Mouse (Mus musculus) heart, embryonic 10.5 days (tissue): ENCODE data around the gene Errfi1. TPM values are rescaled to one million over a fixed set of nuclear protein-coding genes. Genes with fewer than 3 reads are reported as not detected.
A peak's percentile ranks its signal among the peaks of the same experiment; 100 is the strongest.
"Not testable (repeated sequence)": the region's sequence is repeated elsewhere in the genome, so short reads cannot be mapped to it uniquely, and the experiment has no call there.

Source experiments
- DNase-seq: peaks from one replicate; pipeline ENCODE4 v3.0.0-alpha.2; 2017; ENCODE audit warnings: low spot score
- H3K27ac ChIP-seq: fragments of 300-500 bp; sonication (generic); 2 replicates; pipeline ENCODE4 v1.5.1; 2016; ENCODE audit warnings: mild to moderate bottlenecking
- H3K27me3 ChIP-seq: fragments of 300-500 bp; sonication (generic); 2 replicates; pipeline ENCODE4 v1.6.1; 2016; ENCODE audit warnings: mild to moderate bottlenecking; ENCODE audit not compliant: poor library complexity, insufficient read depth, severe bottlenecking
- H3K36me3 ChIP-seq: fragments of 300-500 bp; sonication (generic); 2 replicates; pipeline ENCODE4 v1.6.1; 2016; ENCODE audit warnings: mild to moderate bottlenecking, moderate library complexity
- H3K4me1 ChIP-seq: fragments of 300-500 bp; sonication (generic); 2 replicates; pipeline ENCODE4 v1.6.1; 2016; ENCODE audit warnings: mild to moderate bottlenecking
- H3K4me3 ChIP-seq: fragments of 300-500 bp; sonication (generic); 2 replicates; pipeline ENCODE4 v1.5.1; 2016; ENCODE audit warnings: mild to moderate bottlenecking, moderate library complexity
- H3K9me3 ChIP-seq: fragments of 300-500 bp; sonication (generic); 2 replicates; pipeline ENCODE4 v1.6.1; 2016; ENCODE audit warnings: mild to moderate bottlenecking, moderate library complexity
- WGBS: fragments of 180-500 bp; shearing (Covaris S2); methylation state at CpG from one replicate; pipeline ENCODE4 v1.1.7; 2016; 5-methylcytosine and 5-hydroxymethylcytosine counted together
- polyA plus RNA-seq: library from polyadenylated mRNA; unstranded; fragments of >200 nt; fragmentation: Nextera tagmentation; extraction: Ambion mirVana; gene quantifications from 2 replicates; pipeline ENCODE4 v1.2.1, GENCODE M21; 2016

Gene Errfi1
- polyA plus RNA-seq, 1 experiment from 2014 or later = 25.7 TPM

DNA sequence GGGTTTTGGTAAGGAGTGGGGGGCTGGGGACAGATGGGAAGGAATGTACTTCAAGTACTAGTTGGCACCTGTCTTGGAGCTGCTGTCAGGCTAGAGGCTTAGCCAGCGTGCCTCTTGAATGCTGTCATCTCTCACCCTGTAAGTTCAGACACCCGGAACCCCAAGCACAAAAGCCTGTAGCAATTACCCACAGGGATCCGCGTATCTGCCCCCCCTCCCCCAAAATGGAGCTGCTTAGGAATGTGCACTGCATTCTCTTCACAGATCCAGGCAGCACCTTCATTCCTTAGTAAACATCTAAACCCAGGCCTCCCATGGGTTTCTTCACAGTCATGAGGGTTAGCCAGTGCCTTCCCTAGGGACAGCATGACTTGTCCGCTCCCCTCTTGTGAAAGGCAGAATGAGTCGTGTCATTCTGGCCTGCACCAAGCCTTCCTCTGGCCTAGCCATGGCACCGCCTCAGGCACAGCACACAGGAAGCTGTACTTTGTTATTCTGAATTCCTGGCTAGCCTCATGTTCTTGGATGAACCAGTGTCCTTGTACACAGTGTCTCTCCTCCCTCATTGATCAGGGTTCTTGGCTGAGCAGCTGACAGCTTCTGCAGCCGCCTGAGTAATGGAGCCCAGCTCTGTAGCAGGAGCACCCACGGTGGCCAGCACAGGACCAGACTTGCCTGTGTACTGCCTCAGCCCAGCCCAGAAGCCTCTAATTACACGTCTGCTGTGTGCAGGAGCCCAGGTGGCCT lies 17.8 kb downstream of the Errfi1 start:
- H3K4me1 ChIP-seq = peaks cover 37% of the 10 kb centered on the region
- no peak for DNase-seq
- peak overlapping the region; percentile 16; the same call in 1 of the 2 replicates for H3K4me3 ChIP-seq
- H3K9me3 ChIP-seq = no peaks in the 10 kb centered on the region
- H3K27me3 ChIP-seq = no peaks in the 10 kb centered on the region
- 32% methylated on average over 10 of the region's 10 CpGs for WGBS
- H3K36me3 ChIP-seq = peaks cover 16% of the 10 kb centered on the region
- peak overlapping the region; percentile 75 for H3K27ac ChIP-seq

- WGBS = 32% methylated on average over 9 of the region's 9 CpGs
- no peak for DNase-seq
- Histone ChIP-seq H3K4me1 (peaks cover 37% of the 10 kb centered on the region), H3K4me3 (no peak overlapping the region), H3K27me3 (no peaks in the 10 kb centered on the region), H3K9me3 (no peaks in the 10 kb centered on the region), H3K36me3 (peaks cover 9% of the 10 kb centered on the region), H3K27ac (peak overlapping the region; percentile 75)
These were observed 18.5 kb downstream of the Errfi1 start for GRCm38 (mm10) chr4:150872139-150872651.

- H3K4me1 ChIP-seq = peaks cover 37% of the 10 kb centered on the region
- H3K4me3 ChIP-seq = no peak overlapping the region
- 64% methylated on average over 8 of the region's 8 CpGs for WGBS
- H3K27ac ChIP-seq = peak overlapping the region; percentile 75; the same call in 1 of the 2 replicates
- no peaks in the 10 kb centered on the region for H3K27me3 ChIP-seq
- no peak for DNase-seq
- peaks cover 4% of the 10 kb centered on the region; the same call in 1 of the 2 replicates for H3K36me3 ChIP-seq
- no peaks in the 10 kb centered on the region for H3K9me3 ChIP-seq
These were observed 19.0 kb downstream of the Errfi1 start for GRCm38 (mm10) chr4:150872681-150873080.

DNA sequence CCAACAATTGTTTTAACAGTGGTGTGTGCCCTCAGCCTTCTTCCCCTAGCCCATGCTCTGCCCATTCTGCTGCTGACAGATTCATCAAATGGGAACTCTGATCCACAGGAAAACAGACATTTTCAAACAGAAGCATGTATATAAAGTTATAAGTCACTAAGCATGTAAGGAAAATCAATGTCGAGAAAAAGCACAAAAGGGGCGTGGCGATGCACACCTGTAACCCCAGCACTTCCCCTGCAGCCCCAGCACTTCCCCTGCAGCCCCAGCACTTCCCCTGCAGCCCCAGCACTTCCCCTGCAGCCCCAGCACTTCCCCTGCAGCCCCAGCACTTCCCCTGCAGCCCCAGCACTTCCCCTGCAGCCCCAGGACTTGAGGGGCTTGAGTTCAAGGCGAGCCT lies 20.7 kb downstream of the Errfi1 start:
- H3K27ac ChIP-seq, H3K4me3 ChIP-seq, H3K27me3 ChIP-seq, DNase-seq: not testable (repeated sequence)
- WGBS = 67% methylated on average over 4 of the region's 4 CpGs
- Histone ChIP-seq H3K4me1 (peaks cover 30% of the 10 kb centered on the region), H3K36me3 (peaks cover 12% of the 10 kb centered on the region; the same call in 1 of the 2 replicates), H3K9me3 (peaks cover 12% of the 10 kb centered on the region)

DNA sequence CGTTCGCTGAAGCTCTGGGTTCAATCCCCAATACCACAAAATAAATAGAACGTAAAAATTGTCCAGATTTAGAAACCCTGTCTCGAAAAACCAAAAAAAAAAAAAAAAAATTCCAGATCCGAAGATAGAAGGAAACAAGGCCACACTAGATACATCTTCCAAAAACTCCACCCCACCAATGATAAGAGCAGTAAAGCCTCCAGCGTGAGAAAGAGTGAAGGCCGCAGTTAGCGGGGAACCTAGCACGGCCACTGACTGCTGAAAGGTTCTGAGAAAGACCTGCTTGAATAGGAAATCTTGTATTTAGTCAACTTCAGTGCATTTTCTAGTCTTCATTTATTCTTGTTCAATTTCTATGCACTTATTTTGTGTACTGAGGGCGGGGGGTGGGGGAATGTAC lies 21.7 kb downstream of the Errfi1 start:
- no peak overlapping the region for H3K27ac ChIP-seq
- peaks cover 14% of the 10 kb centered on the region; the same call in 1 of the 2 replicates for H3K36me3 ChIP-seq
- 81% methylated on average over 10 of the region's 10 CpGs for WGBS
- no peaks in the 10 kb centered on the region for H3K27me3 ChIP-seq
- peaks cover 21% of the 10 kb centered on the region for H3K4me1 ChIP-seq
- H3K9me3 ChIP-seq = peaks cover 19% of the 10 kb centered on the region
- H3K4me3 ChIP-seq = no peak overlapping the region
- DNase-seq = no peak

- Histone ChIP-seq H3K27ac (no peak overlapping the region), H3K9me3 (peaks cover 19% of the 10 kb centered on the region), H3K4me1 (0 out of 2 replicates have a peak, but pooled peaks cover 3% of the 10 kb centered on the region), H3K4me3 (no peak overlapping the region), H3K27me3 (no peaks in the 10 kb centered on the region), H3K36me3 (peaks cover 14% of the 10 kb centered on the region; the same call in 1 of the 2 replicates)
- WGBS = 87% methylated on average over 22 of the region's 22 CpGs
- DNase-seq = no peak
These were observed 25.9 kb downstream of the Errfi1 start for GRCm38 (mm10) chr4:150879631-150880030.

DNA sequence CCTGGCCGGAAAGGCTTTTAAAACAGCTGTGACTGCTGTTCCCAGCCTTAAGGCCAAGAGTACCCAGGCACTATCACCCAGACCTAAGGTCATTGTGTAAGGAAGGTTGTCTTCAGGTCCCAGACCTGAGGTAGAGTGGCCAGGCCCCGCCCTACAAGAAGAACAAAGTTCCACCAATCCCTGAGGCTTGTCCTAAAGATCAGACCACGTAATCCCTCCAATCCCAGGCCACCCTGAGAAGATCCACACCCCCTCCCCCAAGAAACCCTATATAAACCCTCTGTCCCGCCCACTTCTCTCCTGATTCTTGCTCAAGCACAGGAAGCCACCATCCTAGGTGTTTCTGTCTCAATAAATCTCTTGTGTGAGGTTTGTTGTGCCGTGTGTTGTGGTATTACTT lies 26.6 kb downstream of the Errfi1 start:
- Histone ChIP-seq H3K4me3 (no peak overlapping the region), H3K36me3 (peaks cover 14% of the 10 kb centered on the region; the same call in 1 of the 2 replicates), H3K9me3 (peaks cover 19% of the 10 kb centered on the region), H3K27ac (no peak overlapping the region), H3K27me3 (no peaks in the 10 kb centered on the region), H3K4me1 (0 out of 2 replicates have a peak, but pooled peaks cover 3% of the 10 kb centered on the region)
- 76% methylated on average over 5 of the region's 5 CpGs for WGBS
- DNase-seq = no peak

- WGBS = 79% methylated on average over 5 of the region's 5 CpGs
- no peak overlapping the region for H3K4me3 ChIP-seq
- H3K27me3 ChIP-seq = no peaks in the 10 kb centered on the region
- peaks cover 19% of the 10 kb centered on the region for H3K9me3 ChIP-seq
- no peak overlapping the region for H3K27ac ChIP-seq
- no peaks in the 10 kb centered on the region for H3K4me1 ChIP-seq
- DNase-seq = no peak
- peaks cover 14% of the 10 kb centered on the region; the same call in 1 of the 2 replicates for H3K36me3 ChIP-seq
These were observed 28.9 kb downstream of the Errfi1 start for GRCm38 (mm10) chr4:150882632-150883031.

- no peaks in the 10 kb centered on the region for H3K9me3 ChIP-seq
- H3K36me3 ChIP-seq = no peaks in the 10 kb centered on the region
- peaks cover 22% of the 10 kb centered on the region for H3K4me1 ChIP-seq
- no peaks in the 10 kb centered on the region for H3K27me3 ChIP-seq
- no peak overlapping the region for H3K27ac ChIP-seq
- 79% methylated on average over 5 of the region's 5 CpGs for WGBS
- DNase-seq = no peak
- no peak overlapping the region for H3K4me3 ChIP-seq
These were observed 34.2 kb downstream of the Errfi1 start for GRCm38 (mm10) chr4:150887903-150888302.

DNA sequence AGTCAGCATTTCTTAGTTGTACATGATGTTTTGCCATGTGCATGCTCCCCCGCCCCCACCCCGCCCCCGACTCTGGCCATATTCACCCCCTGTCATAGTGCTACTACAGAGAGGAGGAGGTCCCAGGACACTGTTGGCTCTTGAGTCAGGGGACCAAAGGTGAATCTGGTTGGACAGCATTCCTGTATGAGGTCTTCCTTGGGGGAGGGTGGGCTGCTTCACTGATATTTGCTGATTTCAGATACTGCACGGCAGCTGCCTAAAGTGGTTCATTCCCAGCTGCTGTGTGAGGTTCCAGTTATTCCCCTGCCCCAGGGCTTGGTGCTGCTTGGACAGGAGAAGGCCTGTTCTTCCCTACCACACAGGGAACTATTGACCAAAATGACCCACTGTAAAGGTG lies 34.8 kb downstream of the Errfi1 start:
- no peaks in the 10 kb centered on the region for H3K9me3 ChIP-seq
- no peaks in the 10 kb centered on the region for H3K36me3 ChIP-seq
- H3K4me3 ChIP-seq = no peak overlapping the region
- 72% methylated on average over 4 of the region's 4 CpGs for WGBS
- H3K27me3 ChIP-seq = no peaks in the 10 kb centered on the region
- DNase-seq = no peak
- peaks cover 22% of the 10 kb centered on the region for H3K4me1 ChIP-seq
- H3K27ac ChIP-seq = no peak overlapping the region

GRCm38 (mm10) chr4:150889273-150889954 lies 35.7 kb downstream of the Errfi1 start:
- Histone ChIP-seq H3K27me3 (no peaks in the 10 kb centered on the region), H3K4me1 (peaks cover 23% of the 10 kb centered on the region), H3K27ac (no peak overlapping the region), H3K36me3 (no peaks in the 10 kb centered on the region), H3K4me3 (no peak overlapping the region), H3K9me3 (no peaks in the 10 kb centered on the region)
- WGBS = 36% methylated on average over 20 of the region's 20 CpGs
- no peak for DNase-seq

DNA sequence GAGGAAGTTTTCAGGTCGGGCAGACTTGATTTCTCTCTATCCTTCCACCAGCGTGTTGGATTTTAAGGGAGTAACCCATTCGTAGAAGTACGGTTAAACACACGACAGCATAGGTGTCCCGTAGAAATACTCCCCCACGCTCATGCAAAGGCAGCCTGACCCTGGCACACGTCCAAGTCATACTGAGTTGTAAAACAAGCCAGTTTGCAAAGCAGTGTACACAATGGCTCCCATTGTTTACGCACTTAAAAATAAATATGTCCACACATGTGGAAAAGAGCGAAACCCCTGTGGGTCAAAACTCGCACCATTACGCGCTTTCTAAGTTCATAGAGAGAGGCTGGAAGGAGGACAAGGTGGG lies 36.2 kb downstream of the Errfi1 start:
- DNase-seq = no peak
- Histone ChIP-seq H3K9me3 (no peaks in the 10 kb centered on the region), H3K4me1 (peaks cover 28% of the 10 kb centered on the region), H3K27ac (no peak overlapping the region), H3K27me3 (no peaks in the 10 kb centered on the region), H3K4me3 (no peak overlapping the region), H3K36me3 (no peaks in the 10 kb centered on the region)
- 65% methylated on average over 13 of the region's 13 CpGs for WGBS

DNA sequence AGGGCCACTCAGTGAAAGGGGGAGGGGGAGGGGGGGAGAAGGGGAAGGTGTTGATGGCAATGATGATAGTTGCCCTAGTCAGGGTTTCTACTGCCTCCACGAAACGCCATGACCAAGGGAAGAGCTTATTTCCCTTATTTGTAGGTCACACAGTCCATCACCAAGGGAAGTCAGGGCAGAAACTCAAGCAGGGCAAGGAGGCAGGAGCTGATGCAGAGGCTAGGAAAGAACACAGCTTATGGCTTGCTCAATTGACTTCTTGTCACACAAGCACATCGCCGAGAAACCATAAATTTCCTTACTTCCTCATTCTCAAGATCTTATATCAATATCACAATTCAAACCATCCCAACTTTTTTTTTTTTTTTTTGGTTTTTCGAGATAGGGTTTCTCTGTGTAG lies 37.6 kb downstream of the Errfi1 start:
- Histone ChIP-seq H3K27me3 (no peaks in the 10 kb centered on the region), H3K4me3 (no peak overlapping the region), H3K27ac (no peak overlapping the region), H3K36me3 (peaks cover 3% of the 10 kb centered on the region), H3K9me3 (no peaks in the 10 kb centered on the region), H3K4me1 (peaks cover 36% of the 10 kb centered on the region)
- 60% methylated on average over 5 of the region's 5 CpGs for WGBS
- no peak for DNase-seq
